Mouse (Mus musculus) stomach, embryonic 16.5 days (tissue): ENCODE data around the gene Arhgef2. TPM values are rescaled to one million over a fixed set of nuclear protein-coding genes. Genes with fewer than 3 reads are reported as not detected.
A peak's percentile ranks its signal among the peaks of the same experiment; 100 is the strongest.

Experiments
- ATAC-seq: fragments of 200-750 bp; cut with Nextera tagmentation; 2 replicates; pipeline ENCODE4 v1.8.0; 2017; ENCODE audit warnings: moderate number of reproducible peaks, moderate TSS enrichment; ENCODE audit not compliant: insufficient read depth, low FRiP score
- H3K27ac ChIP-seq: fragments of 300-500 bp; sonication (generic); 2 replicates; pipeline ENCODE4 v1.5.1; 2014; ENCODE audit warnings: low read length
- H3K27me3 ChIP-seq: fragments of 300-500 bp; sonication (generic); 2 replicates; pipeline ENCODE4 v1.6.1; 2014; ENCODE audit warnings: low read length, control low read depth, mixed read lengths; ENCODE audit not compliant: control insufficient read depth, insufficient read depth
- H3K36me3 ChIP-seq: fragments of 300-500 bp; sonication (generic); 2 replicates; pipeline ENCODE4 v1.6.1; 2014; ENCODE audit warnings: low read length; ENCODE audit not compliant: control insufficient read depth, insufficient read depth
- H3K4me1 ChIP-seq: fragments of 300-500 bp; sonication (generic); 2 replicates; pipeline ENCODE4 v1.6.1; 2014; ENCODE audit warnings: low read length, control low read depth, mixed read lengths; ENCODE audit not compliant: control insufficient read depth, insufficient read depth
- H3K4me2 ChIP-seq: fragments of 300-500 bp; sonication (generic); 2 replicates; pipeline ENCODE4 v1.6.1; 2014; ENCODE audit warnings: low read depth, low read length, mixed read lengths
- H3K4me3 ChIP-seq: fragments of 300-500 bp; sonication (generic); replicated peaks from 2 replicates; pipeline ENCODE4 v1.5.1; 2014; ENCODE audit warnings: mild to moderate bottlenecking, low read length
- H3K9ac ChIP-seq: fragments of 300-500 bp; sonication (generic); 2 replicates; pipeline ENCODE4 v1.6.1; 2014; ENCODE audit warnings: low read length
- H3K9me3 ChIP-seq: fragments of 300-500 bp; sonication (generic); replicated peaks from 2 replicates; pipeline ENCODE4 v1.6.1; 2016; ENCODE audit warnings: low read length, control low read depth; ENCODE audit not compliant: control insufficient read depth
- WGBS: fragments of 180-500 bp; shearing (Covaris S2); extraction: QIAGEN DNeasy Blood & Tissue Kit; methylation state at CpG from one replicate; pipeline ENCODE4 v1.1.7; 2014; 5-methylcytosine and 5-hydroxymethylcytosine counted together
- polyA plus RNA-seq: library from polyadenylated mRNA; unstranded; fragments of >200 nt; fragmentation: Nextera tagmentation; extraction: Ambion mirVana; gene quantifications from 2 replicates; pipeline ENCODE4 v1.2.1, GENCODE M21; 2015

Gene Arhgef2
- polyA plus RNA-seq, 1 experiment from 2014 or later: 81.3 TPM

DNA sequence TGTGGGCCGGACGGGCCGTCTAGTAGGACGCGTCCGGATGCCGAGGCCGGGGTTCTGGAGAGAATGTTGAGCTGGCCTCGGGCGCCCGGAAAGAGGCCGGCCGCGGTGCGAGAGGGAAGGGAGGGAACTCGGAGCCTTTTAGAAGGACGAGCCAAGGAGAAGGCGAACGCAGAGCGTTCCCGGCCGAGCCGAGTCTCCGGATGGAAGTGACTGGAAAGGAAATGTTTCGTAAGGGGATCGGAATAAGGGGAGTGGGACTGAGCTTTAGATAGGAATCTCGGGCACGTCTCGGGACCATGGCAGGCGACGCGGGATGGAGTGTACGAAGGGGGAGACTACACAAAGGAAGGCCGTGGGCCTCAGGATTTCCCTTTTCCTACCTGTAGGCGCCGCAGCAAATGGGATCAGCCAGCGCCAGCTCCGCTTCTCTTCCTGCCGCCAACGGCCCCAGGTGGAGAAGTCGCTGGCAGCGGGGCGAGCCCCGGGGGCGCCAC, 80.2 kb downstream of the Arhgef2 start:
- H3K4me2 ChIP-seq: peak overlapping the region; percentile 80
- peak overlapping the region; percentile 100 for H3K4me3 ChIP-seq
- under 1% methylated on average over 45 of the region's 45 CpGs for WGBS
- H3K4me1 ChIP-seq: peaks cover 19% of the 10 kb centered on the region
- H3K27ac ChIP-seq: peak overlapping the region; percentile 99
- peaks cover 9% of the 10 kb centered on the region; the same call in 1 of the 2 replicates for H3K36me3 ChIP-seq
- peak overlapping the region; percentile 99 for H3K9ac ChIP-seq
- peak; percentile 63 for ATAC-seq
- H3K9me3 ChIP-seq: no peaks in the 10 kb centered on the region
- no peaks in the 10 kb centered on the region for H3K27me3 ChIP-seq

DNA sequence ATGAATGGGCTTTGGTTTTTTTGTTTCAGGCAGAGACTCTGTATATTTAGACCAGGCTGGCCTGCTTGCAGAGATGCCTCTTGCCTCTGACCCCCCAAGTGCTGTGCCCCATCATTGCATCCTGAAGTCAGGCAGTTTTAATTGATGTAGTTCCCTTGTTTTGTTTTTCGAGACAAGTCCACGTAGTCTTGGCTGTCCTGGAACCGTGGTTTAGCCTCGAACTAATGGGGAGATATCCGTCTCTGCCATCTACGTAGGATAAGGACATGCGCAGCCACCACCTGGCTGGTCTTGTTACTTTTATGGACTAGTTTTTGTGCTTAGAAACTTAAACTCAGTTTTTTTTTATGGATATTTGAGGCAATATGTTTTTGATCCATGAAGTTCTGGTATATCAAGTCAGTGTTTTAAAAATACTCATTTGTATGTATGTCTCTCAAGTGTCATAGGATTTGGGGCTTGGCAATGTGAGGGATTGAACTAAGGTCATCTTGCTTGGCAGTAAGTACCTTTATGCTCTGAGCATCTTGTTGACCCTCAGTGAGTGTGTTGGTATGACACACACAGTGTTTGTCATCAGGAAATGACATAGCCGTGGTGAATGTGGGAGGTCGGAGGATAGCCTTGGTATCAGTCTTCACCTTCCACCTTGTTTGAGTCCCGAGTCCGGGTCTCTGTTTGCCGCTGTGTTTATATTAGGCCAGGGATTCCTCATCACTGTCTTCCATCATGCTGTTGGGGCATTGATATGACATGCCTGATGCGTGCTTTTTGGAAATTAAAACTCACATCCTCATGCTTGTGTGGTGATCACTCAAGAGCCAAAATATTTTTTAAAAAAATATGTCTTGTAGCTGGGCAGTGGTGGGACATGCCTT, 81.2 kb downstream of the Arhgef2 start:
- ATAC-seq: no peak
- Histone ChIP-seq H3K9me3 (no peaks in the 10 kb centered on the region), H3K4me2 (peak overlapping the region; percentile 80), H3K36me3 (peaks cover 11% of the 10 kb centered on the region; the same call in 1 of the 2 replicates), H3K9ac (peak overlapping the region; percentile 99), H3K27me3 (no peaks in the 10 kb centered on the region), H3K27ac (peak overlapping the region; percentile 99), H3K4me1 (peaks cover 19% of the 10 kb centered on the region), H3K4me3 (peak overlapping the region; percentile 100)
- WGBS: 8% methylated on average over 13 of the region's 13 CpGs

DNA sequence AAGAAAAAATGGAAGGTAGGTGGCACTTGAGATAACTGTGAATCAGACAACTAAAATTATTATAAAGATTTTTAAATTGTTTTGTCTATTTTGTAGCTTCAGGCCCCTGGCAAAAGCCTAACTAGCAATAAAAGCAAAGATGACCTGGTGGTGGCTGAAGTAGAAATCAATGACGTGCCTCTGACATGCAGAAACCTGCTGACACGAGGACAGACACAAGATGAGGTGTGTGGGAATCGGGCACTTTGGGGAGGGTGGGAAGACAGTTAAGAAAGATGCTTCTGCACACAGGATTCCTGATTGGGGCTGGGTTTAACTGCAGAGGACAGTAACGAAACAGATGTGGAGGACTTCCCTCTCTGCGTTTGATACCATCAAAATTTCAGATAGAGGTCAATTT, 83.3 kb downstream of the Arhgef2 start:
- Histone ChIP-seq H3K4me3 (no peak overlapping the region), H3K27ac (no peak overlapping the region), H3K9ac (no peak overlapping the region), H3K27me3 (no peaks in the 10 kb centered on the region), H3K4me1 (peaks cover 19% of the 10 kb centered on the region), H3K9me3 (no peaks in the 10 kb centered on the region), H3K36me3 (peaks cover 16% of the 10 kb centered on the region; the same call in 1 of the 2 replicates), H3K4me2 (no peak overlapping the region)
- WGBS: 81% methylated on average over 5 of the region's 5 CpGs
- no peak for ATAC-seq

DNA sequence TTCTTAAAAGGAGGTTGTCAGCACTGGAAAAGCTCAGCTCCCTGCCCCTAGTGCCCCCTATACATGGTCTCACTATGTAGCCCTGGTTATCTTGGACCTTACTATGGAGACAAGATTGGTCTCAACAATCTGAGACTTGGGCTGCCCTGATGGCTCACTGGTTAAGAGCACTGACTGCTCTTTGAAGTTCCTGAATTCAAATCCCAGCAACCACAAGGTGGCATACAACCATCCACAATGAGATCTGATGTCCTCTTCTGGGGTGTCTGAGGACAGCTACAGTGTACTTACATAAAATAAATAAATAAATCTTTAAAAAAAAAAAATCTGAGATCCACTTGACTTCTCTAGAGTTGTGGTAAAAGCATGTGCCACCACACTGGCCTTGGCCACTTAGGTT, 89.8 kb downstream of the Arhgef2 start:
- no peak overlapping the region for H3K4me3 ChIP-seq
- no peak overlapping the region for H3K27ac ChIP-seq
- H3K4me2 ChIP-seq: no peak overlapping the region
- H3K4me1 ChIP-seq: no peaks in the 10 kb centered on the region
- peaks cover 38% of the 10 kb centered on the region for H3K36me3 ChIP-seq
- no peaks in the 10 kb centered on the region for H3K9me3 ChIP-seq
- no peaks in the 10 kb centered on the region for H3K27me3 ChIP-seq
- no peak for ATAC-seq
- no peak overlapping the region for H3K9ac ChIP-seq

Other genes with a start within 250 kb of the Arhgef2 start
- 19.9 and 24.9 TPM in 2 replicates for gene Paqr6, start 241.4 kb upstream of the Arhgef2 start, polyA plus RNA-seq
- gene Bglap3, start 233.2 kb upstream of the Arhgef2 start, polyA plus RNA-seq: 9.8 and 26.1 TPM in 2 replicates
- gene Bglap2, start 227.3 kb upstream of the Arhgef2 start, polyA plus RNA-seq: 4.4 and 12.2 TPM in 2 replicates
- gene Bglap, start 221.5 kb upstream of the Arhgef2 start, polyA plus RNA-seq: not detected in 2 replicates
- 98.9 and 104 TPM in 2 replicates for gene Pmf1, start 195.6 kb upstream of the Arhgef2 start, polyA plus RNA-seq
- 18.0 and 20.0 TPM in 2 replicates for gene Slc25a44, start 180.8 kb upstream of the Arhgef2 start, polyA plus RNA-seq
- 33.1 and 38.4 TPM in 2 replicates for gene Sema4a, start 144.8 kb upstream of the Arhgef2 start, polyA plus RNA-seq
- gene Lmna, start 96.0 kb upstream of the Arhgef2 start, polyA plus RNA-seq: 266 and 298 TPM in 2 replicates
- 9.9 and 11.4 TPM in 2 replicates for gene Mex3a, start 73.6 kb upstream of the Arhgef2 start, polyA plus RNA-seq
- 144 and 197 TPM in 2 replicates for gene Rab25, start 57.7 kb upstream of the Arhgef2 start, polyA plus RNA-seq
- 188 and 190 TPM in 2 replicates for gene Lamtor2, start 52.9 kb upstream of the Arhgef2 start, polyA plus RNA-seq
- gene Ubqln4, start 52.2 kb upstream of the Arhgef2 start, polyA plus RNA-seq: 33.3 and 34.0 TPM in 2 replicates
- 307 and 360 TPM in 2 replicates for gene Ssr2, start 30.1 kb upstream of the Arhgef2 start, polyA plus RNA-seq
- not detected in 2 replicates for gene Rxfp4, start 47.2 kb downstream of the Arhgef2 start, polyA plus RNA-seq
- 71.4 and 72.3 TPM in 2 replicates for gene Khdc4, start 79.8 kb downstream of the Arhgef2 start, polyA plus RNA-seq
- 64.4 and 75.9 TPM in 2 replicates for gene Rit1, start 110.9 kb downstream of the Arhgef2 start, polyA plus RNA-seq
- 20.3 and 21.7 TPM in 2 replicates for gene Syt11, start 169.2 kb downstream of the Arhgef2 start, polyA plus RNA-seq
- gene Gon4l, start 229.3 kb downstream of the Arhgef2 start, polyA plus RNA-seq: 9.0 and 9.1 TPM in 2 replicates